Mouse (Mus musculus) layer of hippocampus, postnatal 25 days (tissue): ENCODE data around the gene Slc9a9. TPM values are rescaled to one million over a fixed set of nuclear protein-coding genes. Genes with fewer than 3 reads are reported as not detected.
A peak's percentile ranks its signal among the peaks of the same experiment; 100 is the strongest.

Experiments used
- DNase-seq, 2 experiments: peaks; one replicate each; pipeline ENCODE4 v3.0.0; 2022; ENCODE audit warnings: mixed read lengths in 2 of 2, low spot score in 1 of 2; ENCODE audit errors: extremely low spot score in 1 of 2
- total RNA-seq, 2 experiments: library from RNA; stranded (reverse); gene quantifications; 2 replicates each; pipeline ENCODE4 v1.2.3; 2021

Gene Slc9a9
- total RNA-seq, 2 experiments from 2014 or later = 12.3 to 18.0 TPM

DNA sequence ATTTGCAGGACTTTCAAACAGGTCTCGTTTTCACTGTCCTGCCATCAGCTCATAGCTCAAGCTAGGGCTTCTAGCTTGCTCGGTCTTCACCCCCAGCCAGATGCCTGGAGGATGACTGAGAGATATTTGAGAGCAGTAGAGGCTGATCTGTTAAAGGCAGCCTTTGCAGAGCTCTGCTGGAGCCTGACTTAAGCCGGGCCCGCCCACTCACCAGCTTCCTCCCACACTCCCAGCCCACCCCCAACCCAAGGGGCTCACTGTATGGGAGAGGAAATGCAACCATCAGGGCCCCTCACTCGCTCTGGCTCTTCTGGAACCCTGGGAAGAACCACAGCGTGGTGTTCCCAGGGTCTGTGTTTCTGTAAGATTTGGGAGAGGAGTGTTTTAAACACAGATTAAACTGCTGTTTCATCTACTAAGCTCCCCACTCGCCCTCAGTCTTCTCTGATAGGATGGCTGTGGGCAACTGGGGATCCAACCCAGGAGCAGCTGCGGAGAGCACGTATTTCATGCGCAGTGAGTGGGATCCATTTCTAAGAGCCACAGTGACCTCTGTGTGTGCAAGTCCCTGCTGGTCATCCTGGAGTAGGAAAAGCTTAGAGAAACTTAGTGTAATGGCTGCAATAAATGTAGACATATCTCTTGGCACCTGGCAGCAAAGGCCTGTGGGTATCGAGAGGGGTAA is 451.6 kb downstream of the Slc9a9 start:
- no peak for DNase-seq

DNA sequence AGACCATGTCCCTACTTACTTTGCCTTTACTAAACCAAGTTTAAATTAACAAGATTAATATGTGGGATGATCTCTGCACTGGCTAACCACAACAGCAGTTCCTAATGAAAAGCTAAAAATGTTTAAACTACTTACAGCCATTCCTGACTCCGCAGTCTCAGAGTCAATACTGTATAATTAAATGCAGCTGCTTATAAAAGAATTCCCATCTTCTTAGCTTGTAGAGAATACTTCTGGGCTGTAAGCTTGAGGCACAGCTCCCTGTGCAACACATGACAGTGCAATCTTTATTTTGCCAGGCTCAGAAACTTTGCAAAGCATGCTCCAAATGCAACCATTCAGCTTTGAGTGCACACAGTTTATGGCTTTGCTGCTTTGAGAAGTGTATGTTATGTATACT is 456.0 kb downstream of the Slc9a9 start:
- DNase-seq = no peak

DNA sequence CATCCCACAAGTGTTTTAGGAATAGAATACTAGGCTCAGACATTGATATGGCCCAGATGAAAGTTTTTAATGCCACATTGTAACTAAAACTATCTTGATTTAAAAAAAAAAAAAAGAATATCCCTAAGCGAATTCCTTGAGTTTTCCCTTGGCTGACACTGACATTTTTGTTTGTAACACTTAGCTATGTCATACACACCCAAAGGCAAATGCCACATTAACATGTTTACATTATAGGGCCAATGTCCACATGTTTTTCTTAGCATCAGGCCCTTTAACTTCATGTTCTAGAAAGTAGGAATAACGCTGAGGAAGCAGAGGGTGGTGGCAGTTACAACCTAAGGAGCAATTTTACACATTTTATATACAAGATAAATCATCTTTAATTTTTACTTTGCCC is 458.1 kb downstream of the Slc9a9 start:
- no peak for DNase-seq

DNA sequence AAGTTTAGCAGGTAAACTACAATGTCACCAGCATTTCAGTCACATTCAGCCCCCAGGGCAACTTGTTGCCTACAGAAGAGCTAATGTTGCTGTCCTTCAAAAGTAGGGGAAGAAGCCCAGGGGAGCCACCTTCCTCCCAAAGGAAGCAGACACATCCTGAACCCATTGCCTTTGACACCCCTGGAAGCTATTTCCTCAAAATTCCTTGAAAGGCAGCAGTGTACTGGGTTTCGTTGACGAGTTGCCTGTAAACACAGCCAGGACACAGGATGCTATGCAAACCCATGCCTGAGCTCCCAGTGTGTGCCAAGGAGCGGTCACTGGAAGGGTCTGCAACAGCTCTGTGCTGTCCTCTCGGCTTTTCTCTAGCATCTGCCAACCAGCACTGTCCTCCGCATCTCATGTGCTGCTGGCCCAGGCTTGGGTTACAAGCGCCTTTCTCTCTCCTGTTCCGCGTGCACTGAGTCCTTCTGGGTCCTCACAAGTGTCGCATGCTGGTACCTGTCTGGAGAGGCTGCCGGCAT is 479.6 kb downstream of the Slc9a9 start:
- DNase-seq = no peak

DNA sequence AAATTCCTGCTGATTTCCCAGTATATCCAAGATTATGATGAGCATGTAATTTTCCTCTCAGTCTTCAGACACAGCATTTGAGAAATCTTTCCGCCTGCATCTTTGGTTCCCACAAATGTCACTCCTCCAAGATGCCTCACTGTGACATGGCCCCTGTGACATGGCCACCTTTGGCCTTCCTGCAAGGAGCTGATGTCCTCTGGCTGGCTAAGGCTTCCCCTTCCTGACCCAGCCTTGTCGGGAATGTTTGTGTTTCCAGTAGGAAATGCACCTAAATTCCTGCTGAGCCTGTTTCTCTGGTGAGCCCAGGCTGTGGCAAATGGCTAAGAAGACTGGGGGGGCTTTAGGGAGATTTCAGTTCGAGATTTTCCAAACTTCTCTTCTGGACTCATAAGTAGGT is 480.4 kb downstream of the Slc9a9 start:
- DNase-seq = no peak

DNA sequence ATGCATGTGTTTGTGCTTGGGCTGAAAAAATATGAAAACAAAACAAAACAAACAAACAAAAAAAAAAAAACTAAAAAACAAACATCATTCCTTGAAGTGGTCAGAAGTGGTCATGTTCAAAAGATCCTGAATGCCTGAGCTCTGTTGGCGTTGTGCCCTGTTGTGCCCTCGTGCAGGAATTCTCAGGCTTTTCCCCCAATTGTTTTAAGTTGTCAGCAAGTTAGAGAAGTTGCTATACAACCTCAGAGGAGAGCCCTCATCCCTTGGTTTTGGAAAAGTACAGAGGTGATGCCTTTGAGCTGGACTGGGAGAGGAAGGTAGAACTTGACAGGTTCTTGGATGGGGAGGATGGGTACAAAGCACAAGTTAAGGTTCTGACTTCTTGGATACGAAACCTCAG is 480.9 kb downstream of the Slc9a9 start:
- DNase-seq = no peak

DNA sequence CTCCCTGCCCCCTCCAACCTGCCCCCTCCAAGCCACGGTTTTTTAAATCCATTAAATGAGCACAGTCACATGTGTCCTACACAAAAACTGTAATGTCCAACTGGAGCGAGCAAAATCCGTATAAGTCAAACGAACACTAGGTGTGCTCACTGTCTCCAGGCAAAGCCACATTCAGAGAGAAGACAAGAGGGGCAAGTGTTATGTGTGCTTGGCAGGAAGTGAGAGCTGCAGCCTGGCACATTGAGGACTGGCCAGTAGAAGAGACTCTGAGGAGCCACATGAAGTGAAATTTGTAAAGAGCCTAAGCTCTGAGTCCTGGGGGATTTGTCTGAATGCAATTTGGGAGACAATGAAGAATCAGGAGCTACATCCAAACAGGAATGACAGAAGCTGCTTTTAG is 481.3 kb downstream of the Slc9a9 start:
- DNase-seq = no peak

DNA sequence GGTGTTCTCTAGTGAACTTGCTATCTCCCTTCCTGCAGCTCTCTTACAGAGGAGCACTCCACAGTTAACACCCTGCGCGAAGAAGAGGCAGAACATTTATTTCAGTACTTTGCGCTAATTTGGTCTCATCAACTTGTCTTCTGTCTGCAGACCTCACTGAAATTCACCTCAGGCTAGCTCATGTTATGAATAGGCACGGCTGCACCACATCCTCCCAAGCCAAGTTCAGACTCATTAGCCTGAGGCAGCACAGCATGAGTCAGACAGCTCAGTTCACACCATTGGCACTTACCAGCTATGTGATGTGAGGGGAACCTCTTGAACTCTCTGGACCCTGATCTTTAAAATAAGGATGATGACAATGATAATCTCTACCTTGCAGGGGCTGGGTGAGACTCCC is 482.0 kb downstream of the Slc9a9 start:
- DNase-seq = no peak

DNA sequence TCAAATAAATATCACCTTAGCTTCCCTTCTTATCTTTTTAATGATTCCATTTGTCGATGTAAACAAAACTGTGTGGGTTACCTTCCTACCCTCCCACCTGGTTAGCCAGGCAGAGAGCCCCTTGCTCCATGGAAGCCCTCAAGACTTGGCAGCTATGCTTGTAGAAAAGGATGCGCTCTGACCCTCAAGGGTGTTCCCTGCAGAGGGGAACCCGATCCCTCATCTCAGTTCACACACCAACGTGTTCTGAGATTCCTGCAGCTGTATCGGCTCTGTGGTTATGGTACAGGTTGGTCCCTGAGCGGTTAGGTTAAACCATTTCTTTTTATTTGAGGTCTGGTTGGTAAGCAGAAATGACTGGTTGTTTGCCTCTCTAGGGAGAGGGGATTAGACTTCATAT is 484.3 kb downstream of the Slc9a9 start:
- DNase-seq = no peak

DNA sequence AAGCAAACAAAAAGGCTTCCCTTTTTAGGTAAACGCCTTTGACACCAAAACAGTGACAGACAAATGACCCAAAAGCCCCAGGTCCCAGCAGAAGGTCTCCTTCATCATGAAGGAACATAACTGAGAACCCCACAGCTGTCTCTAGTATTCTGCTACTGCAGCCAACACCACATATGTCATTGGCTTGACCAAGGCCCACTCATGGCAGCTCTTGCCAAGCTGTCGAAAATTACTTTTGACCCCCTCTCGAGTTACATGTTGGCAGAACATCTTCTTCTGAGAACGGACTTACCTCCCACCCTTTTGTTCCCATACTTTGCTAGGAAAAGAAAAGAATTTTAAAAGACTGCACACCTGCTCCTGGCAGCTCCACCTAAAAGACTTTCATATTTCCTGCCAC is 488.2 kb downstream of the Slc9a9 start:
- no peak for DNase-seq

DNA sequence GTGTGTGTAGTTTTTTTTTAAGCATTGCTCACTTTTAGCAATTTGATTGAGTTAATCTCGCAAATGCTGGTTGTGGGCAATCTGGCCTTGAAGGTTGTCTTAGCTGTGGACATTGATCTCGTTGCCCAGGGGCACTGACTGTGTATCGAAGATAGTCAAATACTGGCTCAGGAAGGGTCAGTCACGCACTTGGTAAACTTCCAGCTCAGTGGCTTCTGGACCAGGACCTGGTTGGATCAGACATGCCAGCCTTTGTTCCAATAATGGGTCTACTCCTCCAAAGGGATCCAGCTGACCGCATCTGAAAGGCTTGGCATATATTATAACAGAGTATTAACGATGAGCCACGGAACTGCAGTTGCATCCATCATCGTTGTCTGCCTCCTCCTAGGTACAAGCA is 489.2 kb downstream of the Slc9a9 start:
- no peak for DNase-seq

DNA sequence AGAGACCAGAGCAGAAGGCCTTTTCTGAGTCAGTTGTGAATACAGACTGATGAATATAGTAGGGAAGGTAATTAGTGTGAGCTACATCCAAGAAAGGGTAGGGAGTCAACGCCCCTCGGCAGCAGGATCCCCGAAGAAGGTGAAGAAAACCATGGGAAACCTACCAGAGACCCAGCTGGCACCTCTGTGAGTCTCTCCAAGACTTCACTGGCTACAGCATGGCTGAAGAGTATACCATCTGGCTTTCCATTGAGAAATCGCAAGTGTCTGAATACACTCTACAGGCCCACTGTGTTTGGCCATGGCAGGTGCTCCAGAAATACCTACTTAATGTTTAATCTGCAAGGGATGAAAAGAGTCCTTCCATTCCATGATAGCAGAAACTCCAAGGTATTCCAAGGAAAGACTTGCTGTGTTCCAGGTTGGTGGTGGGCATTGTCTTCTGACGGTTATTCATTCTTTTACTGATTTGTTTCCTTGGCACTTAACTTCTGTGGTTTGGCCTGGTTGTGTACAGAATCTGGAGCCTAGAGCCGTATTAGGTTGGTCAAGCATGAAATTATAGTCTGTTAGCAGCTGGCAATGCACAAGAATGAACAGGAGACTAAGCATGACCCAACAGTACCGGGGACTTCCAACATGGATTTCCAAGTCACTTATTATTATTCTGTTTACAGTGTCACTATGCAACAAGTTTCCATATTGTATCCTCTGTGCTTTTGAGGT is 491.0 kb downstream of the Slc9a9 start:
- no peak for DNase-seq

DNA sequence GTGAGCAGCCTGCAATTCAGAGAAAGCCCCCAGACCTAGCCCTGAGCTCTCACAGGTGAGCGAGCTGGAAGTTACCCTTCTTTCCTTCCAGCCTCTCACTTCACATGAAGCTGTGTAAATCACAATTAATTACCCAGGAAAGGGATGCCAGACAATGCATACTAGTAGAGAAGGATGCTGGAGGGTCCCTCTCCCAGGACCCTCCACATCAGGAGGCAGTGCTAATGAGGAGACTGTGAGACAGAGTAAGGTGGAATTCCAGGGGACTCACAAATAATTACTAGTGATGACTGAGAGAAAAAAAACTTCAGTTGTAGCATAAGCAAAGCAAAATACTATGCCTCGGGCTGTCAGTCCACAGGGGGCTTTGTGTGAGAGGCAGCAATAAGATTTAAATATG is 492.0 kb downstream of the Slc9a9 start:
- DNase-seq = no peak

DNA sequence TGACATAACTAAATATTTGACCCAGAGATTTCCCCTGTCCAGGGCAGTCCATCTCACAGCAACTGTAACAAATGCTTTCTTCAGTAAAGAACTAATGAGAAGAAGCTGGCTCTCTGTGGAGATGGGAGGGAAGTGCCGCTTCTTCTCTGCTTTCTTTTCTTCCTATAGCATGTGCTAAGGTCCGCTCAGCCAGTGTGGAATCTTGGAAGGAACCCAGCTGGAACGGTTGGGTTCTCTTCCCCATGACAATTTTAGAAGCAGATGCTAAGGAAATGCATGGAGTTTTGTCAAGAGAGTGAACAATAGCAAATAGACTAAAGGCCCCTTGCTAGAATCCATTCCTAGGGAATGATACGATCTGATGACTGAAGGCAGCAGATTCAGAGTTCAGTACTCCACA is 496.5 kb downstream of the Slc9a9 start:
- no peak for DNase-seq

DNA sequence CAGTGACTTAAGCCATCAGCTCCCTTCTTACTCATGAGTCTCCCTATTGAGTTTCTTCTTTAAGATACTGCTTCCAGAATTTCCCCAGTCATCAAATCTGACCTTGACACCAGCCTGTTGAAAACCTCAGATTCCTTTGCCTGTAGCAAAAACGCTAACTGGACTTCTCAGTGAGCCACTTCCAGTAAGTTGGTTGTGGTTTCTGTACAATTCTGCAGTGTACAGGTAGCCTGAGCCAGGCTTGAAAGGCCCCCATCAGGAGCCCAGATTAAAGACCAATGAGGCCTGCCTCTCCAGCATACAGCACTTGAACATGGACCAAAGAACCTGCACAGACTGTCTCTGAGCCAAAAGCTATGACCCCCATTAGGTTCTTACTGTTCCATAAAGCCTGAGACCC is 498.1 kb downstream of the Slc9a9 start:
- DNase-seq = no peak

DNA sequence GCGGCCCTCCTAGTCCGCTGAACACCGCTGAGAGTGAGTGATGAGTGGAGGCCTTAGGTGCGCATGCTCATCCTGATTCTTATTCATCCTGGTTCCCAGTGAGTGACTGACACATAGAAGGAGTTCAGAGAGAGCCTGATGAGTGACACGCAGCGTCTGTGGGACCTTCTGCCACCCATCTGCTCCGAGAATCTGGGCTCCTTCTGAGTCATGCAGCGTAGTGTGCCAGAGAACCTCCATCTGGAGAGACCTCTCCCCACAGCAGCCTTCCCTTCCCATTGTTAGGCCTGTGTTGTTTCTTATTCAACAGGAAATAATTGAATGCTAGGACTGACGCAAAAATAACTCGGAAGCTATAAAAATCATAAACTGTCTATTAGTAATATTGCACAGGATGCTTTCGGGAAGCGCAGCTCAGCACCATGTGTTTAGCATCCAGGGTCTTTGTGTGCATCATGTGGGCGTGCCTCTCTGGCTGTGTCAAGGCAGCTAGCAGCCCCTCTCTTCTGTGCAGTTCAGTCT is 498.8 kb downstream of the Slc9a9 start:
- peak; percentile 80 to 83 for DNase-seq

DNA sequence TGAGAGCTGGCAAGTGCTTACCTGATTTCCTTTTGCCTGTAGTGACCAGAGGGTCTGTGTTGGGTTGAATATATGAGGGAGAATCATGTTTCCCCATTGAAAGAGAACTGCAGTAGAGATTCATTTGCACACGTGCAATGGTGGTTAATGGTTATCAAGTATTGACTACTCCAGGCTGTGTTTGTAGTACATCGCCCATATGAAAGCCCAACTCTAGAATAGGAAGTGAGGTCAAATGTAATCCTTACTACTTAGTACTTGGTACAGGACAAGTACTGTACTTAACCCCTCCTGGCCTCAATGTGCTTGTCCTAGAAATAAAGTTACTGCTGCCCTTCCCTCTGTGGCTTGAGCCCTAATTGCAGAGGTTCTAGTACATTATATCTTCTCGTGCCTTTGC is 508.5 kb downstream of the Slc9a9 start:
- no peak for DNase-seq

DNA sequence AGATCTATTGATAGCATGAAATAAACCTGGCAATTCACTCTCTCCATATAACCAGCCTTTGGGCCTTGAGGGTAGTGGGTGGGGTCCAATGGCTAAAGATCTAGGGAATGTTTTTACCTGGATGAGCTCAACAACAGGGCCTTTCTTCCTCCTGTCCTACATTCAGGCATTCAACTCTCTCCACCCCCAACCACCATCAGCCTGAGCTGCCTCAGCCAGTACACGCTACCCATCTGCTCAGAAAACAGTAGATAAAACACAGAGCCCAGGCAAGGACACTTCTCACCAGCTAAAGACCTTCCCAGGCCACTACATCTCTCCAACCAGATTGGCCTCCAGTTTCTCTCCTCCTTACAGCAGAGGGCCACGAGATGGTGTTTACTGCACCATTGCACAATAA is 510.3 kb downstream of the Slc9a9 start:
- no peak for DNase-seq

DNA sequence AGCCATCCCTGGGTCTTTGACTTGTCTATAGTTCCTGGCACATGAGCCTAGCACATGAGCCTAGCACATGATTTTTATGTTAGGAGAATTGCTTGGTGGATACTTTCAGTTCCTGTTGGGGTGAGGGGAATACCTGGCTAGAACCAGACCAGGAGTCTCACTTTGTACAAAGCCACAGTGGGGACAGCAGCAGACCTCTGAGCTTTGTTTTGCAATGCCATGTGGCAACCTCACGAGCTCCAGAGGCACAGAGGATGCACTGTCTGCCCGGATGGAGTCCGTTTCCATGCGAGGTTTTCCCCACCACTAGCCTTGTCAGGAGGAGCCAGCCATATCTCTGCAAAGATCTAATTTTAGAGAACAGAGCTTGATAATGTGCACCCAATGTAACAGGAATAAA is 510.9 kb downstream of the Slc9a9 start:
- no peak for DNase-seq

DNA sequence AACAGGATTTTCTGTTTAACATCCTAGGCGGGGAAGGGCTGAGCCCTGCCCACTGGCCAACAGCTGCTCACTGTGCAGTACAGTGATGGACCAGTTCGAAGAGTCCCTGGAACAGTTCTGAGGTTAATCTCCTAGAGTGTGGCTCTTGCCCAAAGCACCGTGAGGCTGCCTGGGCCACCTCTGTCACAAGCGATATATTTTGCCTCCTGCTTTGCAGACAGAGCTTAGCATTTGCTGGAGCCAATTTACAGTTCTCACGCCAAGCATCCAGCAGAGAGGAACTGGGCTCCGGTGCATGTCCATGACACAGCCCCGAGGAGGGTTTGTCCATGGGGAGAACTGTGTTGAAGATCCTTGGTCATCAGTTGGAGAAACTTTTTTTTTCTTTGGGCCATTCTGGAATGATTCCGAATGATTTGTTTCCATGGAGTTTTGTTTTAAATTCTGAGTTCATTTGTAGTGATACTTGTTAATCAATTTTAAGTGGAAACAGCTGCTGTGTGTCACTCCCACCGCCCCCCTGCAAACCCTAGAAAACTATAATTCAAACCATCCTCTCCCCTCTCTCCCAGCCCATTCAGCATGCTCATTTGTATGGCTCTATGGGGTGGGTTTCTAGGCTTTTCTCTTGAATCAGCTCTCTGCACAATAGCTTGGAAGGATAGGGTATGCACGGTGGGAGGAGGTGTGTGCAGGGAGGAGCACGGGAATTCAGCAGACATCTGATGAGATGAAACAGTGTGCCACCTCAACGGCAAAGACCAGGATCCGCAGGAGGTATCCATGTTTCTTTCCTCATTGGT is 511.7 kb downstream of the Slc9a9 start:
- no peak for DNase-seq

DNA sequence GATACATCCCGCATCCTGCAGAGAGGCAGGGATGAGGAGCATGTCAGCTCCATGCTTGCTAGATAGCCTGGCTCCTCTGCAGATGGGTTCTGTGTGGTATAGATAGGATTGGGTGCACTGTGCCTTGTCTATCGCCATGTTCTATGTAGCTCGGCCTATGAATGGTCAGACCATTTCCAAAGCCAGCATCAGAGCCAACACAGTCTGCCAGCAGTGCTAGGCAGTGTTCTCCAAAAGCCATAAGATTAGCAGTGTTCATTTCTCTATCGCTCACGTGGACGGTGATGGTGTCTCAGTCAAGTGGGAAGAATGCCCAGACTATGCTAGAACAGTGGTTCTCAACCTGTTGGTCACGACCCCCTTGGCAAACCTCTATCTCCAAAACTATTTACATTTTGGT is 512.6 kb downstream of the Slc9a9 start:
- DNase-seq = no peak
